Mouse (Mus musculus): ENCODE measurements around the gene Tnfrsf21.

DNA sequence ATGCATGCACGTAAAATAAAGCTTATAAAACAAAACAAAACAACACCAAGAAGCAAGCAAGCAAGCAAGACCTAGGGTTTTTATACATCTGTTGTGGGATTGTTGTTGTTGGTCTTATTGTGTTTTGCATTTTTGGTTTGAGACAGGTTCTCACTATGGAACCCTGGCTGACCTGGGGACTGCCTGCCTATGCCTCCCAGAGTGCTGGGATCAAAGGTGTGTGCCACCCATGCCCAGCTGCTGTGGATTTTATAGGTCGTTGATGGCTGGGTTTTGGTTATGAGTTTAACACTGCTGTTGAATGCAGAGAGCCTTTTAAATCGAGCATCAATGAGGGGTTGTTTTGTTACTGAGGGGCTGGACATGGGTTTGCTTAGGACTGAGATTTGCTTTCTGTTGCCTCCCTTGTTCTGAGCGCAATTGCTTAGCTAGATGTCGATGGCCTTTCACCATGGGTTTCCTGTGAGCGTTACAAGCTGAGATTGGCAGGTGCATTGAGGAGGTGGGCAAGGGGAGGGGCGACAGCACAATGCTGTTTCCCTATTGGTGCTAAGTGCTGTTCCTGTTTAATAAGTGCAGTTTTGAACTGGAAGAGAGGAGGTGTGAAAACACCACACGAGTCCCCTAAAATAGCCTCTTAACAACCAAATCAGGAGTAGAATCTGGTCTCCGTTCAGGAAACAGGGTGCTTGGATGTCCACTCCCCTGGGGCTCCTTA lies 94.0 kb downstream of the Tnfrsf21 start:
- TF ChIP-seq POLR2A (IDR thresholded peaks at IDR 0.05; ENCODE audit: control insufficient read depth, extremely low read depth, insufficient read depth, low read length, poor library complexity) (no peak), CTCF (IDR thresholded peaks at IDR 0.05; ENCODE audit: borderline replicate concordance, control insufficient read depth, extremely low read depth, insufficient read depth, low read length, poor library complexity) (no peak)
